Mouse (Mus musculus) liver (tissue): Measurements from ENCODE around the gene Klhl41.

Experiments
- DNase-seq: peaks from one replicate; pipeline ENCODE4 v3.0.0-alpha.2; 2020; ENCODE audit warnings: mixed read lengths

Klhl41 gene

GRCm38 (mm10) chr2:69684488-69684887 lies 14.6 kb downstream of the Klhl41 start:
- no peak for DNase-seq

- no peak for DNase-seq
These were observed 20.3 kb downstream of the Klhl41 start for GRCm38 (mm10) chr2:69690214-69690613.

GRCm38 (mm10) chr2:69690843-69691242 lies 20.9 kb downstream of the Klhl41 start:
- no peak for DNase-seq

GRCm38 (mm10) chr2:69693501-69693900 lies 23.6 kb downstream of the Klhl41 start:
- no peak for DNase-seq

- DNase-seq, result no peak
These were observed 30.5 kb downstream of the Klhl41 start for GRCm38 (mm10) chr2:69700446-69700845.

GRCm38 (mm10) chr2:69712171-69712570 lies 42.3 kb downstream of the Klhl41 start:
- DNase-seq, result no peak

GRCm38 (mm10) chr2:69712981-69713625 lies 43.2 kb downstream of the Klhl41 start, which contains the start of gene Fastkd1:
TSS of gene Fastkd1 (minus strand) at chr2:69713516.
- DNase-seq, result peak; percentile 85

- no peak for DNase-seq
These were observed 43.7 kb downstream of the Klhl41 start for GRCm38 (mm10) chr2:69713626-69714014.

- no peak for DNase-seq
These were observed 44.2 kb downstream of the Klhl41 start for GRCm38 (mm10) chr2:69714126-69714525.

GRCm38 (mm10) chr2:69716483-69716882 lies 46.6 kb downstream of the Klhl41 start:
- DNase-seq, result no peak

- DNase-seq, result no peak
These were observed 49.2 kb downstream of the Klhl41 start for GRCm38 (mm10) chr2:69719121-69719520.

- DNase-seq, result no peak
These were observed 52.3 kb downstream of the Klhl41 start, which contains the start of gene Ppig for GRCm38 (mm10) chr2:69722273-69722649. TSS of gene Ppig (plus strand) at chr2:69722545.

GRCm38 (mm10) chr2:69722650-69723518 lies 53.0 kb downstream of the Klhl41 start:
- DNase-seq, result peak; percentile 90

- no peak for DNase-seq
These were observed 53.6 kb downstream of the Klhl41 start for GRCm38 (mm10) chr2:69723519-69723825.
